Mouse (Mus musculus) liver, postnatal 0 days (tissue): Measurements from ENCODE around the gene Arhgef3.

Source experiments
- CTCF ChIP-seq: sonication (generic); IDR thresholded peaks from 2 replicates; pipeline ENCODE4 v1.5.1; 2016; ENCODE audit warnings: antibody characterized with exemption, low read depth
- EP300 ChIP-seq: IDR thresholded peaks from 2 replicates; pipeline ENCODE4 v1.6.1; 2016; ENCODE audit warnings: antibody characterized with exemption, low read depth, mild to moderate bottlenecking

GRCm38 (mm10) chr14:27122646-27123045 lies 7.9 kb downstream of the Arhgef3 start:
- TF ChIP-seq CTCF: no peak
- TF ChIP-seq EP300: no peak
